Mouse (Mus musculus) CH12.LX (cell line): ENCODE data around the gene Ccdc88a.

Experiments
- BHLHE40 ChIP-seq: IDR thresholded peaks from 2 replicates; pipeline ENCODE4 v1.6.1; 2011; ENCODE audit warnings: mild to moderate bottlenecking, low read depth, low read length, improper control_type of control experiment
- CHD2 ChIP-seq: IDR thresholded peaks from 2 replicates; pipeline ENCODE4 v1.6.1; 2011; ENCODE audit warnings: low read length, improper control_type of control experiment
- CTCF ChIP-seq, 2 experiments: IDR thresholded peaks in 1 of 2; conservative IDR thresholded peaks in 1 of 2; 2 replicates each; pipeline ENCODE4 v1.5.1; 2011 to 2012; ENCODE audit warnings: low read depth in 2 of 2, low read length in 2 of 2, improper control_type of control experiment in 1 of 2, inconsistent platforms in 1 of 2, mild to moderate bottlenecking in 1 of 2, moderate library complexity in 1 of 2
- HCFC1 ChIP-seq: IDR thresholded peaks from 2 replicates; pipeline ENCODE4 v1.6.1; 2012; ENCODE audit warnings: low read depth, mild to moderate bottlenecking, inconsistent platforms, low read length, improper control_type of control experiment
- JUND ChIP-seq: conservative IDR thresholded peaks from 2 replicates; pipeline ENCODE4 v1.6.1; 2011; ENCODE audit warnings: low read depth, low read length, improper control_type of control experiment
- POLR2A ChIP-seq: IDR thresholded peaks from 2 replicates; pipeline ENCODE4 v1.6.1; 2011; ENCODE audit warnings: low read depth, mild to moderate bottlenecking, improper control_type of control experiment, low read length
- RAD21 ChIP-seq: IDR thresholded peaks from 2 replicates; pipeline ENCODE4 v1.6.1; 2011; ENCODE audit warnings: low read depth, mild to moderate bottlenecking, low read length, improper control_type of control experiment, moderate library complexity
- SMC3 ChIP-seq: IDR thresholded peaks from 2 replicates; pipeline ENCODE4 v1.6.1; 2011; ENCODE audit warnings: low read depth, low read length, improper control_type of control experiment
- UBTF ChIP-seq: IDR thresholded peaks from 2 replicates; pipeline ENCODE4 v1.6.1; 2012; ENCODE audit warnings: low read depth, mild to moderate bottlenecking, inconsistent platforms, low read length, improper control_type of control experiment, moderate library complexity
- USF1 ChIP-seq: IDR thresholded peaks from 2 replicates; pipeline ENCODE4 v1.6.1; 2014; ENCODE audit warnings: low read depth, mild to moderate bottlenecking, inconsistent platforms, low read length, improper control_type of control experiment
- USF2 ChIP-seq: conservative IDR thresholded peaks from 2 replicates; pipeline ENCODE4 v1.6.1; 2011; ENCODE audit warnings: low read depth, low read length, improper control_type of control experiment
- ZNF384 ChIP-seq: IDR thresholded peaks from 2 replicates; pipeline ENCODE4 v1.6.1; 2012; ENCODE audit warnings: low read depth, low read length, improper control_type of control experiment, inconsistent platforms

DNA sequence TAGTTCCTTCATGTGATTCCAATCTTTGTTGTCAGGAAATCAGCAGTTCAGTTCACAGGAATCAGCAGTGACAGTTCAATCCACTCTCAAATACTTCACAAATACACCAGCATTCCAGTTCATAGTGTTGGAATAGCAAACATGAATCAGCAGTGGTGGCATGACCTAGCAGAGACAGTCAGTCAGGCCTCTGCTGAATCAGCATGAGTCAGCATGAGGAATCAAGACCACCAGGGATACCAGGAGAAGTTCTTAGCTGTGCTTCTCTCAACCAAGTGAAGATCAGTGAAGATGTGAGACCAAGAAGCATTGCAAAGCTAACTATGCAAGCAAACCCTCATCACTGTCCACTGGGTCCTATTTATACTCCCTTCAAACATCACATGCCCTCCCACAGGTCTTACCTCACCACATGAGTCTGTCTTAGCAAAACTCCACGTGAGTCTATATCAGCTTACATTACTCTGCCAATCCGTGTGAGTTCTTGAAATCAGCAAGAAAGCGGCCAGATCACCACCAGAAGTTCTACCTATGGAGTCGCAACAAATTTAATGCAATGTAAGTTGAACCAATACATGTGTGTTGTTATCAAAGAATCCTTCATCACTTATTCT is 27.7 kb upstream of the Ccdc88a start:
- TF ChIP-seq RAD21 (no peak), BHLHE40 (peak; percentile 51), POLR2A (no peak), SMC3 (no peak), JUND (no peak), UBTF (no peak), CTCF (conservative IDR thresholded peaks at IDR 0.05 in 1 of 2, IDR thresholded peaks at IDR 0.05 in 1 of 2; ENCODE audit: low read depth in 2 of 2, low read length in 2 of 2) (no peak), CHD2 (no peak), USF2 (no peak), ZNF384 (no peak), HCFC1 (no peak), USF1 (no peak)
